Mouse (Mus musculus) cortical plate, adult 2 months (tissue): ENCODE results near the gene Pax9. TPM values are rescaled to one million over a fixed set of nuclear protein-coding genes. Genes with fewer than 3 reads are reported as not detected.

Source experiments
- H3K27ac ChIP-seq: fragments of 200-500 bp; 2 replicates; pipeline ENCODE4 v1.5.1; 2012; ENCODE audit warnings: low read length, control low read depth, inconsistent platforms; ENCODE audit not compliant: insufficient read depth
- H3K4me1 ChIP-seq: fragments of 200-500 bp; 2 replicates; pipeline ENCODE4 v1.6.1; 2011; ENCODE audit warnings: low read length; ENCODE audit not compliant: control insufficient read depth, insufficient read depth
- H3K4me3 ChIP-seq: fragments of 200-500 bp; 2 replicates; pipeline ENCODE4 v1.5.1; 2011; ENCODE audit warnings: mild to moderate bottlenecking, low read length, control low read depth; ENCODE audit not compliant: insufficient read depth
- CTCF ChIP-seq: fragments of 200-500 bp; IDR thresholded peaks from 2 replicates; pipeline ENCODE4 v1.5.1; 2011; ENCODE audit warnings: mild to moderate bottlenecking, control low read depth, low read length; ENCODE audit not compliant: insufficient read depth; ENCODE audit errors: extremely low read depth
- POLR2A ChIP-seq: fragments of 200-500 bp; IDR thresholded peaks from 2 replicates; pipeline ENCODE4 v1.6.1; 2011; ENCODE audit warnings: mild to moderate bottlenecking, low read length, control low read depth; ENCODE audit not compliant: insufficient read depth; ENCODE audit errors: extremely low read depth
- polyA plus RNA-seq: library from polyadenylated mRNA; depleted of rRNA; stranded (reverse); fragments of >200 nt; gene quantifications from 2 replicates; pipeline ENCODE4 v1.2.3, GENCODE M21; 2012

The Pax9 gene
- polyA plus RNA-seq, 1 experiment: not detected

- no peaks in the 10 kb centered on the region for H3K4me1 ChIP-seq
- no peak overlapping the region for H3K4me3 ChIP-seq
- TF ChIP-seq CTCF (no peak), POLR2A (no peak)
- no peak overlapping the region for H3K27ac ChIP-seq
Measured at GRCm38 (mm10) chr12:56689331-56689730, 2.2 kb upstream of the Pax9 start.

- no peak overlapping the region for H3K27ac ChIP-seq
- H3K4me3 ChIP-seq: no peak overlapping the region
- H3K4me1 ChIP-seq: no peaks in the 10 kb centered on the region
- TF ChIP-seq CTCF (no peak), POLR2A (no peak)
Measured at GRCm38 (mm10) chr12:56689736-56690135, 1.8 kb upstream of the Pax9 start.

- Histone ChIP-seq H3K27ac (no peak overlapping the region), H3K4me3 (no peak overlapping the region), H3K4me1 (no peaks in the 10 kb centered on the region)
- TF ChIP-seq CTCF (no peak), POLR2A (no peak)
Measured at GRCm38 (mm10) chr12:56690366-56690765, 1.2 kb upstream of the Pax9 start.

- Histone ChIP-seq H3K4me1 (no peaks in the 10 kb centered on the region), H3K27ac (no peak overlapping the region), H3K4me3 (no peak overlapping the region)
- TF ChIP-seq CTCF: no peak
- TF ChIP-seq POLR2A: no peak
Measured at GRCm38 (mm10) chr12:56691001-56691400, 566 bp upstream of the Pax9 start.

- no peaks in the 10 kb centered on the region for H3K4me1 ChIP-seq
- no peak for TF ChIP-seq POLR2A
- no peak for TF ChIP-seq CTCF
- no peak overlapping the region for H3K27ac ChIP-seq
- no peak overlapping the region for H3K4me3 ChIP-seq
Measured at GRCm38 (mm10) chr12:56692536-56692935, 969 bp downstream of the Pax9 start.

- TF ChIP-seq CTCF (no peak), POLR2A (no peak)
- no peaks in the 10 kb centered on the region for H3K4me1 ChIP-seq
- no peak overlapping the region for H3K27ac ChIP-seq
- no peak overlapping the region for H3K4me3 ChIP-seq
Measured at GRCm38 (mm10) chr12:56693411-56694098, 2.0 kb downstream of the Pax9 start.

- Histone ChIP-seq H3K27ac (no peak overlapping the region), H3K4me3 (no peak overlapping the region), H3K4me1 (no peaks in the 10 kb centered on the region)
- TF ChIP-seq CTCF: no peak
- TF ChIP-seq POLR2A: no peak
Measured at GRCm38 (mm10) chr12:56694361-56694760, 2.8 kb downstream of the Pax9 start.

- TF ChIP-seq POLR2A (no peak), CTCF (no peak)
- Histone ChIP-seq H3K4me1 (no peaks in the 10 kb centered on the region), H3K4me3 (no peak overlapping the region), H3K27ac (no peak overlapping the region)
Measured at GRCm38 (mm10) chr12:56694936-56695335, 3.4 kb downstream of the Pax9 start.

- TF ChIP-seq POLR2A (no peak), CTCF (no peak)
- H3K4me3 ChIP-seq: no peak overlapping the region
- H3K27ac ChIP-seq: no peak overlapping the region
- H3K4me1 ChIP-seq: no peaks in the 10 kb centered on the region
Measured at GRCm38 (mm10) chr12:56695358-56696173, 4.0 kb downstream of the Pax9 start.
